Mouse (Mus musculus) megakaryocyte, embryonic 14.5 days (primary cell): ENCODE measurements around the gene Negr1.

Source experiments
- FLI1 ChIP-seq: IDR thresholded peaks from 2 replicates; pipeline ENCODE4 v1.6.1; 2012; ENCODE audit warnings: low read length, inconsistent platforms, mixed read lengths
- GATA1 ChIP-seq: IDR thresholded peaks from 3 replicates; pipeline ENCODE4 v1.6.1; 2012; ENCODE audit warnings: mixed read lengths, low read length, inconsistent platforms, borderline replicate concordance

DNA sequence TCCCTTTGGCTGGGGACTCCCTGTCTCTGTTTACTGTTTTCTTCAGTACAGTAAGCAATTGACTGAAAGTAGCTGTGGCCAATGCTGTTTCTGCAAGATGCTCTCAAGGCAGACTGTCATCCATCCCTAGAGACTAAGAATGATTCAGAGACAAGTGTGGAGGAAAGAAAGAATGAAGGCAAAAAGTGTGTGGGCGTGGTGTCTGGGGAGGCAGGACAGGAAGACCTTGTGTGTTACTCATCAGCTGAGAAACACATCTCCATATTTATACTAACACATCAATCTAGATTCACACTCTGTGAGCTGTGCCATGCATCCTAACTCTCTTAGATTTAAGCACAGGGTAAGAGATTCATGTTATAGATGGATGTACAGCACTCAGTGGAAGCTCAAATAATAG is 431.2 kb downstream of the Negr1 start:
- TF ChIP-seq GATA1 (no peak), FLI1 (no peak)
